Mouse (Mus musculus) MEL (cell line): ENCODE measurements around the gene 0610030E20Rik.

Experiments
- CTCF ChIP-seq, 3 experiments: IDR thresholded peaks in 2 of 3; conservative IDR thresholded peaks in 1 of 3; 2 replicates each; pipeline ENCODE4 v1.5.1; 2011 to 2012; ENCODE audit warnings: low read length in 3 of 3, low read depth in 2 of 3, mild to moderate bottlenecking in 2 of 3, improper control_type of control experiment in 1 of 3, inconsistent platforms in 1 of 3, mixed read lengths in 1 of 3, moderate library complexity in 1 of 3; ENCODE audit not compliant: control insufficient read depth in 1 of 3, insufficient read depth in 1 of 3, poor library complexity in 1 of 3, severe bottlenecking in 1 of 3
- NRF1 ChIP-seq: IDR thresholded peaks from 2 replicates; pipeline ENCODE4 v1.6.1; 2014; ENCODE audit warnings: low read depth, mild to moderate bottlenecking, inconsistent platforms, low read length, improper control_type of control experiment, moderate library complexity; ENCODE audit not compliant: poor library complexity, insufficient read depth, severe bottlenecking

- no peak for TF ChIP-seq CTCF (IDR thresholded peaks at IDR 0.05 in 2 of 3, conservative IDR thresholded peaks at IDR 0.05 in 1 of 3; ENCODE audit: control insufficient read depth in 1 of 3, insufficient read depth in 1 of 3, low read depth in 2 of 3, low read length in 3 of 3, poor library complexity in 1 of 3, severe bottlenecking in 1 of 3)
- TF ChIP-seq NRF1: no peak
These were observed 23.2 kb upstream of the 0610030E20Rik start for GRCm38 (mm10) chr6:72323786-72324508.
